Mouse (Mus musculus) limb, embryonic 15.5 days (tissue): ENCODE measurements around the gene Cdca5. TPM values are rescaled to one million over a fixed set of nuclear protein-coding genes. Genes with fewer than 3 reads are reported as not detected.
A peak's percentile ranks its signal among the peaks of the same experiment; 100 is the strongest.

Experiments used
- ATAC-seq: fragments of 200-750 bp; cut with Nextera tagmentation; 2 replicates; pipeline ENCODE4 v1.8.0; 2017; ENCODE audit warnings: low read depth, moderate TSS enrichment; ENCODE audit not compliant: insufficient number of reproducible peaks, low FRiP score, low TSS enrichment
- H3K27ac ChIP-seq: fragments of 300-500 bp; sonication (generic); 2 replicates; pipeline ENCODE4 v1.5.1; 2015; ENCODE audit warnings: moderate library complexity, mild to moderate bottlenecking, inconsistent platforms
- H3K27me3 ChIP-seq: fragments of 300-500 bp; sonication (generic); 2 replicates; pipeline ENCODE4 v1.6.1; 2015; ENCODE audit warnings: inconsistent platforms
- H3K36me3 ChIP-seq: fragments of 300-500 bp; sonication (generic); 2 replicates; pipeline ENCODE4 v1.6.1; 2015; ENCODE audit warnings: inconsistent platforms
- H3K4me1 ChIP-seq: fragments of 300-500 bp; sonication (generic); 2 replicates; pipeline ENCODE4 v1.6.1; 2015; ENCODE audit warnings: inconsistent platforms
- H3K4me2 ChIP-seq: fragments of 300-500 bp; sonication (generic); 2 replicates; pipeline ENCODE4 v1.6.1; 2015; ENCODE audit warnings: mild to moderate bottlenecking, inconsistent platforms
- H3K4me3 ChIP-seq: fragments of 300-500 bp; sonication (generic); 2 replicates; pipeline ENCODE4 v1.5.1; 2015; ENCODE audit warnings: mild to moderate bottlenecking, inconsistent platforms
- H3K9ac ChIP-seq: fragments of 300-500 bp; sonication (generic); 2 replicates; pipeline ENCODE4 v1.6.1; 2015; ENCODE audit warnings: inconsistent platforms
- H3K9me3 ChIP-seq: fragments of 300-500 bp; sonication (generic); 2 replicates; pipeline ENCODE4 v1.6.1; 2016; ENCODE audit warnings: inconsistent platforms
- WGBS: fragments of 180-500 bp; shearing (Covaris S2); methylation state at CpG from one replicate; pipeline ENCODE4 v1.1.7; 2015; 5-methylcytosine and 5-hydroxymethylcytosine counted together
- polyA plus RNA-seq: library from polyadenylated mRNA; unstranded; fragments of >200 nt; fragmentation: Nextera tagmentation; extraction: Ambion mirVana; gene quantifications from 2 replicates; pipeline ENCODE4 v1.2.1, GENCODE M21; 2015

The Cdca5 gene
- polyA plus RNA-seq, 1 experiment from 2014 or later: 27.1 TPM

DNA sequence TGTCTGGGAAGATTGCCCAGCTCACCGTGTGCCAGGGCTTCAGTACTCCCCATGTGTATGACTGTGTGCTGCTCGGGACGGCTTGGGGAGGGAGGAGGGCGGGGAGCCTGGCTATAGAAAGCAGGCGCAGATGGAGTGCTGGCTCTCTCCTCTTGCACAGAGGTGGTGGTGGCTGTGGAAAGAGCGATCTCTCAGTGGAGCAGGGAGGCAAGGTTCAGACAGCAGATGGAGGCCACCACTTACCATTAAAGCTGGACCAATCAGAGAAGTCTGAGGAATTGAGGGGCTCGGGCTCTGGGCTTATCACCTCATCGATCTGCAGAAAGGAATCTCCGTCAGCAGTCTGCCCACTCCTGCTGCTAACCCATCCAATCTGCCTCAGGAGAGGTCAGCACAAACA, 2.6 kb upstream of the Cdca5 start, which contains the start of gene Gm28374:
Gene Gm28374 (minus strand): TSS at position 101 of the 400 bp plus-strand sequence.
- WGBS: 89% methylated on average over 9 of the region's 9 CpGs
- H3K36me3 ChIP-seq: peaks cover 41% of the 10 kb centered on the region
- no peak within 1 kb of the TSS for H3K27ac ChIP-seq
- no peaks in the 10 kb centered on the region for H3K9me3 ChIP-seq
- H3K9ac ChIP-seq: no peak within 1 kb of the TSS
- H3K4me1 ChIP-seq: peaks cover 22% of the 10 kb centered on the region
- no peak within 1 kb of the TSS for H3K4me2 ChIP-seq
- H3K27me3 ChIP-seq: no peaks in the 10 kb centered on the region
- no peak for ATAC-seq
- H3K4me3 ChIP-seq: no peak within 1 kb of the TSS

DNA sequence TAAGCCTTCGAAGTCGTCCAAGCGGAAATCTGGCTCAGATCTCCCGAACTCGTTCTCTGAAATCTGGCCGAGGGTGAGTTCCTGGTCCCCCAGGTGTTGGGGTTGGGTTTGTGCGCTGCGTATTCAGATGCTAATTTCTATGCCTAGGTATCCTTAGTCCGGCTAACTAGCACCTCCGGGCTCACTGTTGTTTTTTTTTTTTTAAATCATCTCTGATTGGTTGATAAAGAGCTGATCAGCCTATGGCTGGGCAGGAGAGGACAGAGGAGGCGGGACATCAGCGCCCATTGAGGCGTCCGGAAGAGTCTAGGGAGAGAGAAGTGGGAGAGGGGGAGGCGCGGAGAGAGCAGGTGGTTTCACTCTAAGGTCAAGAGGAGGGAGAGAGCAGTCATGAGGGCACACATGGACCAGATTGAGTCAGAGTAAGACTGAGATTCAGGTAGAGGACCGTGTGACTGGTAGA, 665 bp downstream of the Cdca5 start:
- H3K27ac ChIP-seq: peak overlapping the region; percentile 61; the same call in 1 of the 2 replicates
- no peaks in the 10 kb centered on the region for H3K27me3 ChIP-seq
- peaks cover 60% of the 10 kb centered on the region for H3K36me3 ChIP-seq
- H3K9me3 ChIP-seq: no peaks in the 10 kb centered on the region
- peak overlapping the region; percentile 8 for H3K9ac ChIP-seq
- peaks cover 22% of the 10 kb centered on the region for H3K4me1 ChIP-seq
- WGBS: under 1% methylated on average over 17 of the region's 17 CpGs
- H3K4me2 ChIP-seq: peak overlapping the region; percentile 85
- ATAC-seq: no peak
- peak overlapping the region; percentile 52 for H3K4me3 ChIP-seq

DNA sequence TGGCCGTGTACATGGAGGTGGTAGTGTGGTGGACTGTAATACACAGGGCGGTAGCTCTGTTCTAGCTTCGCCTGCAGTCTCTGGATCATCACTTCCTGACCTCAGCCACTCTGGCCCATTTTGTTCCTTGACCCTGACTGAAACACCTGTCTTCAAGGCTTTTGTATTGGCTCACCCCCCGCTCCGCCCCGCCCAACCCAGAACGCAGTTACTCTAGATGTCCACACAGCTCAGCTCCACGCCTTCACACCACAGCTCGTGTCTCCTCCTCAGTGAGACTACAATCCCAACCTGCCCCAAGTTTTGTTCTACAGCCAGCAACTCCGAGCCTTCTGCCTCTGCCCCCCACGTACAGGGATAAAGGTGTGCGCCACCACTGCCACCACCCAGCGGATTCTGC, 4.1 kb downstream of the Cdca5 start:
- Histone ChIP-seq H3K4me1 (peaks cover 16% of the 10 kb centered on the region), H3K9ac (no peak overlapping the region), H3K36me3 (peaks cover 55% of the 10 kb centered on the region), H3K4me2 (no peak overlapping the region), H3K4me3 (no peak overlapping the region), H3K27ac (no peak overlapping the region), H3K9me3 (no peaks in the 10 kb centered on the region), H3K27me3 (no peaks in the 10 kb centered on the region)
- no peak for ATAC-seq
- WGBS: 94% methylated on average over 13 of the region's 13 CpGs

DNA sequence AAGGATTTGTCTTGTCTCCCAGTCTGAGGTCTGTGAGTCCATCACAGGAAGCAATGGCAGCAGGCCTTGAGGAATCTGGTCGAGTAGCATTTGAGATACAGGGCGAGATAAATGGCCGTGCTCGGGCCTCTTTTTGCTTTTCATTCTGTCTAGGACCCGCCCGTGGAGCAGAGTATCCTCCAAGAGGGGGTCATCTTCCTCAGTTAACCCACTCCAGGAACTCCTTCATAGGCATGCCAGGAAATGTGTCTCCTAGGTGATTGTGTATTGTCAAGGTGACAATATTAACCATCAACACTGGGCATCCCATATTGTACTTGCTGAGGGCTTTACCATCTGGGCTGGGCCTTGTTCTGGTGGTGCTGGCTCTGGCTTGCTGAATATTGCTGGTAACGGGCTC, 9.3 kb downstream of the Cdca5 start, which contains the start of gene AC131692.1:
Gene AC131692.1 (plus strand): TSS at position 301 of the 400 bp plus-strand sequence.
- Histone ChIP-seq H3K9me3 (no peaks in the 10 kb centered on the region), H3K36me3 (peaks cover 57% of the 10 kb centered on the region), H3K27ac (no peak within 1 kb of the TSS), H3K27me3 (no peaks in the 10 kb centered on the region), H3K9ac (no peak within 1 kb of the TSS), H3K4me2 (no peak within 1 kb of the TSS), H3K4me3 (no peak within 1 kb of the TSS), H3K4me1 (no peaks in the 10 kb centered on the region)
- WGBS: 91% methylated on average over 7 of the region's 7 CpGs
- ATAC-seq: no peak

DNA sequence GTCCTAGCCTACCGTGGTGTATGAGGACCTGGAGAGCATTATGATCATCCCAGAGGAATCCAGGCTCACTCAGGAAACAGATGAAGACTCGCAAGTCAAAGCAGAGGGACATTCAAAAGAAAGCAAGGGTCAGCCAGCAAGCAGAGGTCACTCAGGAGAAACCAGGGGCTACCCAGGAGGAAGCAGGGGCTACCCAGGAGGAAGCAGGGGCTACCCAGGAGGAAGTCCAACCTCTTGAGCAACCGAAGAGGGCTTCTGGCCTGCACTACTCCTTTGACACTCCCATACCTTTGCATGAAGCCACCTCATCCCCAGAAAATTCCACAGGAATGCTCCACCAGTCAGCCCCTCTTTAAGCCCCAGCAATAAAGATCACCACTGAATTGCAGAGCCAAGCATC, 13.1 kb downstream of the Cdca5 start:
- H3K36me3 ChIP-seq: peaks cover 23% of the 10 kb centered on the region
- H3K27me3 ChIP-seq: no peaks in the 10 kb centered on the region
- ATAC-seq: no peak
- no peak overlapping the region for H3K4me3 ChIP-seq
- H3K4me2 ChIP-seq: no peak overlapping the region
- H3K9ac ChIP-seq: no peak overlapping the region
- 86% methylated on average over 3 of the region's 3 CpGs for WGBS
- no peaks in the 10 kb centered on the region for H3K4me1 ChIP-seq
- no peaks in the 10 kb centered on the region for H3K9me3 ChIP-seq
- no peak overlapping the region for H3K27ac ChIP-seq

DNA sequence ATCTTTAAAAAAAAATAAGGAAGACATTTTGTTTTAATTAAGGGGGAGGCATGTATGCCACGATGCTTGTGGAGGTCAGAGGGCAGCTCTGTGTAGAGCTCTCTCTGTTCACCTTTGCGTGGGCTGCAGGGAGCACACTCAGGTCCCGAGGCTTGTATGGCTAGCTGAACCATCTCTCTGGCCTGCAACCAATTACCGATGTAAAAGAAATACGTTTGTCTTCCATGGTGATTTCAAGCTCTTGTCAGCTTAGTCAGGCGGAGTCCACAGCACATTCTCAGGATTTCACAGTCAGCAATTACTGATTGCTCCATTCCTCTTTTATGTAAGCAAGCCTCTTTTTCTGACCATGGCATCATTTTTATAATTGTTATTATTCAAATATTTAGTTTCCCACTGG, 16.4 kb downstream of the Cdca5 start:
- Histone ChIP-seq H3K27me3 (no peaks in the 10 kb centered on the region), H3K4me2 (no peak overlapping the region), H3K4me1 (no peaks in the 10 kb centered on the region), H3K9me3 (no peaks in the 10 kb centered on the region), H3K9ac (no peak overlapping the region), H3K4me3 (no peak overlapping the region), H3K36me3 (no peaks in the 10 kb centered on the region), H3K27ac (no peak overlapping the region)
- ATAC-seq: no peak
- WGBS: 35% methylated on average over 6 of the region's 6 CpGs

DNA sequence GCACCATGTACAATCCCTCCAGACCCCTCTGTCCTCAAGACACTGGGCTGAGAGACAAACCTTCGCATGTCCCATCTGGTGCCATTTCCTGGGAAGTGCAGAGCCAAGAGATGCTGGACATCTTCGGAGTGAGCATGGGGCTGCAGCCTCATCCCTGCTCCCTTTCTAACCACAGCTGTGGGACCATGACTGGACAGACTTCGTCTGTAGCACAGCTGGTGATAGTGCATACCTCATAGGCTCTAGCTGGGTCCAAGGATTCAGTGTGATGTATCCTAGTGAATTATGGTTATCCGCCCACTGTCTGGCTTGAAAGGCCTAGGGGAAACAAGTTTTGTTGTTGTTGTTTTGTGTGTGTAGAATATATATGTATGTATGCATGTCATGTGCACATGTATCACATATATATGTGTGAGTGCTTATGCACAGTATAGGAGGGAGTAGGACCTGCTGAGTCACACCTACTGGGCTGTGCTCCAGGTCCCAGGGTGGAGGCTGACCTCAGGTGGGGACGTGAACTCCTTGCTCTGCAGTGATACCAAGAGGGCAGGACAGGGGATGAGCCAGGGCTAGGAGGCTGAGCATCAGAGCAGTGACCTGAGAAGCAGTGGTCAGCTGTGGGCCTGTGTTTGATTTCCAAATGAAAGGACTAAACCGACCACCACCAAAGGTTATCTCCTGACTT, 17.5 kb downstream of the Cdca5 start:
- no peak for ATAC-seq
- H3K4me1 ChIP-seq: no peaks in the 10 kb centered on the region
- no peaks in the 10 kb centered on the region for H3K27me3 ChIP-seq
- H3K36me3 ChIP-seq: no peaks in the 10 kb centered on the region
- no peaks in the 10 kb centered on the region for H3K9me3 ChIP-seq
- WGBS: 76% methylated on average over 6 of the region's 6 CpGs
- H3K9ac ChIP-seq: no peak overlapping the region
- no peak overlapping the region for H3K4me2 ChIP-seq
- no peak overlapping the region for H3K4me3 ChIP-seq
- H3K27ac ChIP-seq: no peak overlapping the region

DNA sequence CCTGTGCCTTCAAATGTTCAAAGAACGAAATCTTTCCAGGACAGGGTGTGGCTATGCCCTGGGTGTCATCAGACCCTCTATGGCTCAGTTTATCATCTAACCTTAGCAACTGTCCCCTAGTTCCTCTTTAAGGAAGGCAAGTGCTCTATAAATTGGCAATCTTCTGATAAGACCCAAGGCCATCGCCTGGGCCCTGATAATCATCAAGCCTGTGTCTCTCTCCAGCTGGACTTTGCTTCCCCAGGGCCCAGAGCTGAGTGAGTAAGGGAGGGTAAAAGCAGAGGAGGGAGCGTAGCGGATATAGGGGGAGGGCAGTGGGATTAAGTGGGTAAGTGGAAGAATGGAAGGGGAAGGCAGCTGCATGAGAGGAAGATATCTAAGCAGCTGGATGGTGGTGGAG, 19.7 kb downstream of the Cdca5 start:
- H3K27ac ChIP-seq: no peak overlapping the region
- H3K36me3 ChIP-seq: no peaks in the 10 kb centered on the region
- no peak overlapping the region for H3K4me3 ChIP-seq
- no peak overlapping the region for H3K9ac ChIP-seq
- H3K27me3 ChIP-seq: no peaks in the 10 kb centered on the region
- WGBS: 83% methylated on average over 4 of the region's 4 CpGs
- no peak overlapping the region for H3K4me2 ChIP-seq
- H3K4me1 ChIP-seq: no peaks in the 10 kb centered on the region
- ATAC-seq: no peak
- H3K9me3 ChIP-seq: no peaks in the 10 kb centered on the region

DNA sequence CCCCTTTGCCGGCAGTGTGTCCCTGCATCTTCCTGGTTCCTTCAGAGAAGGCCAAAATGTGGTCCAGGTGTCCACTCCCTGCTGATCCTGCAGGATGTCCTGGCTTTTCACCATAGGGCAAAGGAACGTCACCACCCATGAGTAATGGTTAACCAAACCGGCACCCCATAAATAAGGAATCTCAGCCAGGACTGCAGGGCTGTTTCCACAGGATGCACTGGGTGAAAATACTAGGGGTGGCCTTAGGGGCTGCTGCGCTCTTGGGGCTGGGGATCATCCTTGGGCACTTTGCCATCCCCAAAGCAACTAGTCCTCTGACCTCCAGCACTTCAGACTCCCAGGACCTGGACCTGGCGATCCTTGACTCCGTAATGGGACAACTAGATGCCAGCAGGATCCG, 20.8 kb downstream of the Cdca5 start, which contains the start of gene Naaladl1:
Gene Naaladl1 (plus strand): TSS at position 197 of the 400 bp plus-strand sequence.
- Histone ChIP-seq H3K4me3 (no peak within 1 kb of the TSS), H3K4me2 (no peak within 1 kb of the TSS), H3K27ac (no peak within 1 kb of the TSS), H3K27me3 (no peaks in the 10 kb centered on the region), H3K4me1 (no peaks in the 10 kb centered on the region), H3K36me3 (no peaks in the 10 kb centered on the region), H3K9ac (no peak within 1 kb of the TSS), H3K9me3 (no peaks in the 10 kb centered on the region)
- 78% methylated on average over 7 of the region's 7 CpGs for WGBS
- ATAC-seq: no peak

DNA sequence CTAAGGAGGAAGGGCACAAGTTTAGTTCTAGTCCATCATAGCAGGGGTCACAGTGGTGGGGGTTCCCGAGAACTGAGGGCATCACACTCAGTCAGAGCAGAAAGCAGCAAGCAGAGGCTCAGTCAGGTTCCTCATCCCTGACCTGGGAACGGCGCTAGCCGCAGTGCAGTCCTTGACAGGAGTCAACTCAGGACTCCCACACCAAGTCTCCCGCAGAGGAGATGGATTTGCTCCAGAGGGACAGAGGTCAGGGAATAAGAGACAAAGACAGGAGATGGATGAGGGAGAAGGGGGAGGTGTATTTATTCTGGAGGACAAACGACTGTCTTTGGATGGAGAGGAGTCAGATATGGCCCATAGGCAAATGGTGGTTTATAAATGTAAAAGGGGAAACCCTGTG, 28.3 kb downstream of the Cdca5 start:
- no peak for ATAC-seq
- Histone ChIP-seq H3K27ac (no peak overlapping the region), H3K9ac (no peak overlapping the region), H3K36me3 (peaks cover 41% of the 10 kb centered on the region), H3K4me1 (peaks cover 16% of the 10 kb centered on the region), H3K4me2 (no peak overlapping the region), H3K9me3 (no peaks in the 10 kb centered on the region), H3K4me3 (no peak overlapping the region), H3K27me3 (no peaks in the 10 kb centered on the region)
- 70% methylated on average over 6 of the region's 6 CpGs for WGBS

DNA sequence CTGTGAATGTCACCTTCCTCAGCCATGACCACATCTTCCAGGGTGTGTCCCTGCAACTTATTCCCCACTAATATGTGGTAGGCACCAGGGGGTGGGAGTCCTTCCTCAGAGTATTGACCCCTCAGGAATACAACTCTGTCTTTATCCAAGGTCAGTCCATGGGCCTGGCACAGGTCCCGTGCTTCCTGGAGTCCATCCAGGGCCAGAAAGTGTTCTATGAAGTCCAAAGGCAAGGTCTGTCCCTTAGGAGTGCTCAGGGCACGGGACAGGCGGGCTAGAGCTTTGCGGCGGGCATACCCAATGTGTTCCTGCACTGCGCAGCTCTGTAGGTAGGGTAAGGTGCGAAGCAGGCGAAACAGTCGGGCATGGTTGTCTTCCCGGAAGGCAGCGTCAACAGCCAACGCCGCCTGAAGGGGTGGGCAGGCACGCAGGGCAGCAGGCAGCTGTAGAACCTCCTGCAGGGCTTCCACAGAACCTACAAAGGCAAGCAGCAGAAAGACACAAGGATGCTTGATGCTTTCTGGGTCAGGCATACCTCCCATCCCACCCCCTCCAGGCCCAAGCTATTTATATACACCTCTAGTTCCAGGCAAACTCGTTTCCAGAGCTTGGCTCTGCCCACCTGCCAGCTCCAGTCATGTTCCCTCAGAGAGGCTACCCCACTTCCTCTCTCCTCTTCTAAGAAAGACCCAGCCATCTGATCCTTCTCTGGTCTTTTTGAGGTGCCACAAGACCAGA, 31.5 kb downstream of the Cdca5 start:
- peaks cover 48% of the 10 kb centered on the region for H3K36me3 ChIP-seq
- peak overlapping the region; percentile 74; the same call in 1 of the 2 replicates for H3K4me2 ChIP-seq
- no peak for ATAC-seq
- no peak overlapping the region for H3K27ac ChIP-seq
- peak overlapping the region; percentile 66; the same call in 1 of the 2 replicates for H3K4me3 ChIP-seq
- H3K4me1 ChIP-seq: peaks cover 21% of the 10 kb centered on the region
- no peaks in the 10 kb centered on the region for H3K9me3 ChIP-seq
- WGBS: 88% methylated on average over 15 of the region's 15 CpGs
- H3K27me3 ChIP-seq: no peaks in the 10 kb centered on the region
- no peak overlapping the region for H3K9ac ChIP-seq

DNA sequence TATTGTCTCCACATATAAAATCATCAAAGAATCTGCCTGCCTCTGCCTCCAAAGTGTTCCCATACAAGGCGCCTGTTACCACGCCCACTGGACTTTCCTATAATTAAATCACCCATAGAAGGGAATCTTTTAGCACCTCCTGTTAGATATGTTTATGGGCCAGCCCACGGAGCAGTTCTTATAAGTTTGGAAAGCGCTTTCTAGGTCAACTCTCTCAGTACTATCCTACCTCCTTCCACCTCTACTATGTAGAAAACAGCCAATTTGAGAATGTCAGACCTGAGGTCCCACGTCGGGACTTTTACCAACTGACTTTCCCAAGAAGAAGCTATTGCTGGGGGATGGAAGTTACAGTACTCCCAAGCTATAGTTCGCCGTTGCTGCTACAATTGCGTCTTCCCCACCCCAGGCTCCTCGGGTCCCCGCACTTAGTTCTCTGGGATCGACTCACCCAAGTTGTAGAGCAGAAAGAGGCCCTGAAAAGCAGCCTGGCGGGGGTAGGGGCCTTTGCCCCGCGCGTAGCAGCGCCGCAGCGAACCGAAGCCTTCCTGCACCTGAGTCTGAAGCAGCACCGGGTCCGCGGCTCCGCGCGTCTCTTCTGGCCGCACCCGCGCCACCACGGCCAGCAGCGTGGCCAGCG, 32.7 kb downstream of the Cdca5 start:
- 4% methylated on average over 32 of the region's 32 CpGs for WGBS
- no peak for ATAC-seq
- no peaks in the 10 kb centered on the region for H3K9me3 ChIP-seq
- peaks cover 46% of the 10 kb centered on the region for H3K36me3 ChIP-seq
- H3K4me3 ChIP-seq: peak overlapping the region; percentile 66
- H3K27me3 ChIP-seq: no peaks in the 10 kb centered on the region
- peak overlapping the region; percentile 95 for H3K27ac ChIP-seq
- peak overlapping the region; percentile 67 for H3K9ac ChIP-seq
- H3K4me1 ChIP-seq: peaks cover 23% of the 10 kb centered on the region
- H3K4me2 ChIP-seq: peak overlapping the region; percentile 74
